Mouse (Mus musculus) heart, adult 2 months (tissue): ENCODE measurements around the gene Gpr12. TPM values are rescaled to one million over a fixed set of nuclear protein-coding genes. Genes with fewer than 3 reads are reported as not detected.
"Not testable (repeated sequence)": the region's sequence is repeated elsewhere in the genome, so short reads cannot be mapped to it uniquely, and the experiment has no call there.

Experiments used
- DNase-seq, 2 experiments: peaks; one replicate each; pipeline ENCODE4 v3.0.0; 2021
- H3K27ac ChIP-seq: fragments of 200-600 bp; 2 replicates; pipeline ENCODE4 v1.8.1; 2022
- H3K27me3 ChIP-seq: fragments of 200-500 bp; 2 replicates; pipeline ENCODE4 v1.6.1; 2012; ENCODE audit warnings: mild to moderate bottlenecking, low read length, inconsistent platforms, mixed read lengths; ENCODE audit not compliant: control insufficient read depth, insufficient read depth
- H3K36me3 ChIP-seq: fragments of 200-500 bp; 2 replicates; pipeline ENCODE4 v1.6.1; 2012; ENCODE audit warnings: low read length, inconsistent platforms; ENCODE audit not compliant: control insufficient read depth, insufficient read depth
- H3K4me1 ChIP-seq: fragments of 200-500 bp; 2 replicates; pipeline ENCODE4 v1.6.1; 2011; ENCODE audit warnings: low read length; ENCODE audit not compliant: control insufficient read depth, insufficient read depth
- H3K4me3 ChIP-seq: fragments of 200-600 bp; 2 replicates; pipeline ENCODE4 v1.8.1; 2022
- H3K79me2 ChIP-seq: fragments of 200-500 bp; replicated peaks from 2 replicates; pipeline ENCODE4 v1.6.1; 2012; ENCODE audit warnings: mild to moderate bottlenecking, inconsistent platforms, low read length, moderate library complexity, mixed read lengths; ENCODE audit not compliant: control insufficient read depth, insufficient read depth
- H3K9ac ChIP-seq: fragments of 200-500 bp; 2 replicates; pipeline ENCODE4 v1.6.1; 2012; ENCODE audit warnings: low read depth, mild to moderate bottlenecking, control low read depth, inconsistent platforms, low read length, mixed read lengths
- CTCF ChIP-seq: fragments of 200-600 bp; IDR thresholded peaks from 2 replicates; pipeline ENCODE4 v1.8.1; 2022; ENCODE audit warnings: antibody characterized with exemption, mild to moderate bottlenecking, moderate library complexity
- EP300 ChIP-seq: fragments of 200-500 bp; IDR thresholded peaks from 2 replicates; pipeline ENCODE4 v1.6.1; 2011; ENCODE audit warnings: low read depth, low read length, control low read depth; ENCODE audit not compliant: insufficient read depth
- POLR2A ChIP-seq: fragments of 200-500 bp; IDR thresholded peaks from 2 replicates; pipeline ENCODE4 v1.6.1; 2011; ENCODE audit warnings: mild to moderate bottlenecking, low read depth, low read length, control low read depth; ENCODE audit not compliant: insufficient read depth
- WGBS: fragments of 180-500 bp; shearing (Covaris S2); methylation state at CpG from one replicate; pipeline ENCODE4 v1.1.7; 2018; 5-methylcytosine and 5-hydroxymethylcytosine counted together
- intact Hi-C: fragments of 180-260 bp; cut with DNase I; formaldehyde crosslinking; loops from one replicate; pipeline ENCODE4 v1.15.1; 2025
- polyA plus RNA-seq: library from polyadenylated mRNA; depleted of rRNA; stranded (reverse); fragments of >200 nt; gene quantifications from 2 replicates; pipeline ENCODE4 v1.2.3, GENCODE M21; 2012
- total RNA-seq, 2 experiments: library from RNA; stranded (reverse); gene quantifications; 2 replicates each; pipeline ENCODE4 v1.2.3; 2021

The Gpr12 gene
- total and polyA plus RNA-seq, 3 experiments = 0.27 TPM; not detected in 2

DNA sequence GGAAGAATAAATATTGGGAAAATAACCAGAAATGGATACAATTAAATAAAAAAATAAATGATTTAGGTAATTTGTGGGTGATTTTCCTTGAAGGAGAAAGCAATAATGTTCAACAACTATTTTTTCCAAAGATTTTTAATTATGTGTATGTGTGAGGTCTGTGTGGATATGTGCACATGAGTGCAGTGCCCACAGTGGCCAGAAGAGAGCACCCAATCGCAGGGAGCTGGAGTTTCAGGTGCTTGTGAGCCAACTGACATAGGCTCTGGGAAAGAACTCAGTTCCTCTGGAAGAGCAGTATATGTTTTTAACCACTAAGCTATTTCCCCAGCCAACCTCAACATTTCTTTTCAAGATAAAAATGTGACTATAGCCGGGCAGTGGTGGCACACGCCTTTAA, 8.4 kb downstream of the Gpr12 start:
- Histone ChIP-seq H3K27me3 (no peaks in the 10 kb centered on the region), H3K4me1 (no peaks in the 10 kb centered on the region), H3K79me2 (no peaks in the 10 kb centered on the region), H3K4me3 (no peak overlapping the region), H3K9ac (no peak overlapping the region), H3K36me3 (no peaks in the 10 kb centered on the region), H3K27ac (no peak overlapping the region)
- no peak for DNase-seq
- WGBS = 84% methylated on average over 3 of the region's 3 CpGs
- intact Hi-C loops = no loop called here
- TF ChIP-seq CTCF (0 out of 2 replicates have a peak, but pooled peaks have one; percentile 6), EP300 (no peak), POLR2A (no peak)

DNA sequence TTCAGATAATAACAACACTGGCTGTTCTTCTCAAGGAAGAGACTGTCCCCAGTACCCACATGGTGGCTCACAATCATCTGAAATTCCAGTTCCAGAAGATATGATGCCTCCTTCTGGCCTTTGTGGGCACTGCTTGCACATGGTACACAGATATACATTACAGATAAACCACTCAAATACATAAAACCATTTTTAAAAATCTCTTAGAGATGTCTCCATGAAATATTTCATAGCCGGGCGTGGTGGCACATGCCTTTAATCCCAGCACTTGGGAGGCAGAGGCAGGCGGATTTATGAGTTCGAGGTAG, 12.3 kb downstream of the Gpr12 start:
- H3K27me3 ChIP-seq, DNase-seq, H3K36me3 ChIP-seq, H3K27ac ChIP-seq, H3K4me1 ChIP-seq, H3K9ac ChIP-seq, H3K4me3 ChIP-seq, H3K79me2 ChIP-seq, intact Hi-C loops: not testable (repeated sequence)
- WGBS = 84% methylated on average over 4 of the region's 4 CpGs

DNA sequence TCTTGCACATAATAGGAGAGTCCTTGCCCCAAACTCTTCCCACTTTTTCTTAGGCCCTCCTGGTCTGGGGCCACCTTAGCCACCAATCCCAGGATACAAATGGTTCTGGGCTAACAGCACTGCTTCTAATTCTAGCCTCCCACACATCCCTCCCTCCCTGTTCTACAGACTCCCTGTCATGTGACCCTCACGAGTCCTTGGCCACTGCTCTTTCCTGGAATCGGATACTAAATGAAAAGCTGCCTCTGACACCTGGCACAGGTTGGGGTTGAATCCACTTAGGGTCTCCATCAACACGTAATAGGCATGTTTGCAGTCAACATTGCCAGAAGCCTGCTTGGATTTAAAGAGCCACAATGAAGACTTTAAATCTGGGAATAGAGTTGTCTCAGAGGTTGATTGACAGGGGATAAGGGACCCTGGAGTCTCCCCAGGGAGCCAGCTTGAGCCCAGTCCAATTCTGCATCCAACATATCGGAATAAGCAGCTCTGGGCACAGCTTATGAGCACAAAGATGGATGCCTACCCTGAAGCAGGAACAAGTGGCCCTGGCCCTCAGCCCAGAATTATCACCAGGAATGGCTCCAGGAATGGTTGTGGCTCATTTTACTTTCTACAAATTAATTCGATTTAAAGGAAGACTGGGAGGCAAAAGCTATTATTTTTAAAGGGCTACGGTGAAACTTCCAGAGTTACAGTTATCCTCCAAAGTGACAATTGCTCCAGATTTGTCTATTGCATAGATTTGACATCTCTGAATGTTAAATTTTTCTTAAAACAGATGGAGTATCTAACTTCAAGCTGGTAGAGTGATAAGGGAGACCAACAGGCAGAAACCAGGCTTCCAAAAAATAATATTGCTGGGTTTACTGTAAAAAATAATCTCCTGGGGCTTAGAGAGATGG, 13.0 kb downstream of the Gpr12 start:
- H3K4me3 ChIP-seq, H3K79me2 ChIP-seq, H3K9ac ChIP-seq, H3K27me3 ChIP-seq, intact Hi-C loops, H3K4me1 ChIP-seq, H3K36me3 ChIP-seq: not testable (repeated sequence)
- peak overlapping the region; percentile 28; the same call in 1 of the 2 replicates for H3K27ac ChIP-seq
- DNase-seq = peak; percentile 41 to 53
- WGBS = 37% methylated on average over 6 of the region's 6 CpGs

DNA sequence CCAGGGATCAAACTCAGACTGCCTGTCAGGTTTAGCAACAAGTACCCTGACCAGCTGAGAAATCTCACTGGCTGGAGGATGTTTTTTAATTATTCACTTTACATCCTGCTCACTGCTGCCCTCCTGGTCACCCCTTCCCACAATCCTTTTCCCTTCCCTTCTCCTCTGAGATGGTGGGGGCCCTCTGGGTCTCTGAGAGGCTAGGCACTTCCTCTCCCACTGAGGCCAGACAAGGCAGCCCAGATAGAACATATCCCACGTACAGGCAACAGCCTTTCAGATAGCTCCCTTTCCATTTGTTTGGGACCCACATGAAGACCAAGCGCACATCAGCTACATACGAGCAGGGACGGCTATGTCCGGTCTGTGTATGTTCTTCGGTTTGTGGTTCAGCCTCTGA, 14.9 kb downstream of the Gpr12 start:
- H3K36me3 ChIP-seq, H3K4me3 ChIP-seq, intact Hi-C loops, H3K27ac ChIP-seq, H3K27me3 ChIP-seq, H3K4me1 ChIP-seq, H3K9ac ChIP-seq, H3K79me2 ChIP-seq, DNase-seq: not testable (repeated sequence)
- 77% methylated on average over 6 of the region's 6 CpGs for WGBS

DNA sequence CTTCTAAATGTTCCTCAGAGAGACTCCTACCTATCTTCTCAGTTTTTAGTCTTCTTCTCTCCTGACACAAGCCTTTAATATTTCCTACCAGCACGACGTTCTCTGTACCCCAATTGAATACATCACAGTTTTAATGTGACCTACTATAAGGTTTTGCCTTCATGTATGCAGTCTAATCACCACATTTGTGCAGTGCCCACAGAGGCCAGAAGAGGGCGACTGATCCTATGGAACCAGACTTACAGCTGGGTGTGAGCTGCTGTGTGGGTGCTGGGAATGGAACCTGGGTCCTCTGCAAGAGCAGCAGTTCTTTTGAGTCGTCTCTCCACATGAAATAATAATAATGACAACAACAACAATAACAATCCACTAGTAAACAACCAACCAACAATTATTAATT, 18.0 kb downstream of the Gpr12 start:
- H3K36me3 ChIP-seq = no peaks in the 10 kb centered on the region
- H3K27me3 ChIP-seq = no peaks in the 10 kb centered on the region
- H3K9ac ChIP-seq = no peak overlapping the region
- WGBS = 61% methylated on average over 4 of the region's 4 CpGs
- intact Hi-C loops = no loop called here
- DNase-seq = no peak
- TF ChIP-seq EP300 (no peak), CTCF (peak; percentile 30)
- H3K4me3 ChIP-seq = no peak overlapping the region
- no peak overlapping the region for H3K27ac ChIP-seq
- no peaks in the 10 kb centered on the region for H3K79me2 ChIP-seq
- H3K4me1 ChIP-seq = no peaks in the 10 kb centered on the region

DNA sequence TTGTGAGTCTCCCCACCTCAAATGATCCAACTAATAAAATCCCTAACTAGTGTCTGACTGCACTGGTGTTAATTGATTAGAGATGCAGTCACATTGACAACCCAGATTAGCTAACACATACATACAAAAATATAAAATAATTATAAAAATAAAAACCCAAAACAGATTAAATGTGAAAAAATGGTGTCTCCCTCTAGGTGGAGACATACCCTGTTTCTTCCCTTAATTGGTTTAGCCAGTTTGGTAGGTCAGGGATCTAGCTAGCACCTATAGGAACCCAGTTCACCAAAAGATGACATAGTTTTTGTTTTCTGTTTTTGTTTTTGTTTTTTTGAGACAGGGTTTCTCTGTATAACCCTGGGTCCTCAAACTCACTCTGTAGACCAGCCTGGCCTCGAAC, 20.8 kb downstream of the Gpr12 start:
- Histone ChIP-seq H3K4me1 (no peaks in the 10 kb centered on the region), H3K4me3 (no peak overlapping the region), H3K9ac (no peak overlapping the region), H3K27ac (no peak overlapping the region), H3K27me3 (no peaks in the 10 kb centered on the region), H3K79me2 (no peaks in the 10 kb centered on the region), H3K36me3 (no peaks in the 10 kb centered on the region)
- intact Hi-C loops = no loop called here
- no peak for DNase-seq
- 78% methylated on average over 1 of the region's 1 CpGs for WGBS
- TF ChIP-seq POLR2A (no peak), EP300 (no peak), CTCF (no peak)

DNA sequence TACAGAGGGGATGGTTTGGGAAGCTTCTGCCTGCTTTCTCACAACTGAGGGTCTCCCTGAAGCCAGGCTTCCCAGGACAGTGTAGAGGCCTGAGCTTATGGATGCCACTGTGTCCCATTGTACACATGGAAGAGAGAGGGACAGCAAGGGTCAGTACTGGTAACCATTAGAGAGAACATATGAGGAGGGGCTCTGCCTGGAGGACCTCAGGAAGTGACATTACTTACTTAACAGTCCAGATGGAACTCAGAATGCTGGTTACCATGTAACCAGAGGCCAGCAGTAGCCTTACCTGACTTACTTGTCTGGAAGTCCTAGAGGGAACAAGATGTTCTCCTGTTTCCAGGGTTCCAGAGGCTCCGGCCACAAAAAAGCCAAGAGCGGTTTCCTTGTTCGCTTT, 29.2 kb downstream of the Gpr12 start, which contains the start of gene Gm3415:
TSS of gene Gm3415 (plus strand) at position 301 of the 400 bp plus-strand sequence.
- H3K79me2 ChIP-seq, H3K36me3 ChIP-seq, H3K9ac ChIP-seq, H3K27me3 ChIP-seq, H3K4me1 ChIP-seq, intact Hi-C loops, H3K27ac ChIP-seq, DNase-seq, H3K4me3 ChIP-seq: not testable (repeated sequence)
- WGBS = no CpG with 5 or more reads among the region's 3 CpGs

DNA sequence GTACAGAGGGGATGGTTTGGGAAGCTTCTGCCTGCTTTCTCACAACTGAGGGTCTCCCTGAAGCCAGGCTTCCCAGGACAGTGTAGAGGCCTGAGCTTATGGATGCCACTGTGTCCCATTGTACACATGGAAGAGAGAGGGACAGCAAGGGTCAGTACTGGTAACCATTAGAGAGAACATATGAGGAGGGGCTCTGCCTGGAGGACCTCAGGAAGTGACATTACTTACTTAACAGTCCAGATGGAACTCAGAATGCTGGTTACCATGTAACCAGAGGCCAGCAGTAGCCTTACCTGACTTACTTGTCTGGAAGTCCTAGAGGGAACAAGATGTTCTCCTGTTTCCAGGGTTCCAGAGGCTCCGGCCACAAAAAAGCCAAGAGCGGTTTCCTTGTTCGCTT, 47.7 kb downstream of the Gpr12 start, which contains the start of gene Gm3409:
TSS of gene Gm3409 (plus strand) at position 301 of the 400 bp plus-strand sequence.
- H3K4me1 ChIP-seq, intact Hi-C loops, H3K9ac ChIP-seq, H3K27me3 ChIP-seq, H3K79me2 ChIP-seq, H3K36me3 ChIP-seq, H3K27ac ChIP-seq, DNase-seq, H3K4me3 ChIP-seq: not testable (repeated sequence)
- WGBS = 97% methylated on average over 3 of the region's 3 CpGs
